Mouse (Mus musculus): Measurements from ENCODE around the gene Tfcp2.
"Not testable (repeated sequence)": the region's sequence is repeated elsewhere in the genome, so short reads cannot be mapped to it uniquely, and the experiment has no call there.

DNA sequence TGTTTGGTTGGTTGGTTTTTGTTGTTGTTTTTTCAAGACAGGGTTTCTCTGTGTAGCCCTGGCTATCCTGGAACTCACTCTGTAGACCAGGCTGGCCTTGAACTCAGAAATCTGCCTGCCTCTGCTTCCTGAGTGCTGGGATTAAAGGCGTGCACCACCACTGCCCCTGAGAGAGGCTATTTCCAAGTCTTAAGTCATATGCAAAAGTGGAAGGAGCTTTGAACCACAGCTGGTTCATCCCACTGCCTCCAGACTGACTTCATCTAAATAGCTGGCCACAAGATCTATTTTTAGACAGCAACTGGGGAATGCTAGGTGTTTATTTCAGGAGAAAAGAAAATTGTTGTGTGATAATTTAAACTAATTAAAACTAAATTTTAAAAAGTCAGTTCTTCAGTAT lies 63.5 kb downstream of the Tfcp2 start:
- not testable (repeated sequence) for TF ChIP-seq CHD2 (IDR thresholded peaks at IDR 0.05; ENCODE audit: low read depth, low read length); MAFK (IDR thresholded peaks at IDR 0.05; ENCODE audit: insufficient read depth, low read depth, low read length); ZNF384 (IDR thresholded peaks at IDR 0.05; ENCODE audit: low read depth, low read length)

Measured in ES-E14 (cell line).